Mouse (Mus musculus) myocyte (in vitro differentiated cells): ENCODE measurements at regions not wholly inside any gene's neighbourhood (a gene's known extent, or its start where the extent isn't known, plus 50 kb on each side); places are given as distances from the start of the nearest gene placed in this dataset.

Experiments used
- POLR2A ChIP-seq: IDR thresholded peaks from one replicate; pipeline ENCODE4 v1.6.1; 2011; ENCODE audit warnings: low read depth, mild to moderate bottlenecking, control low read depth, moderate library complexity; ENCODE audit not compliant: insufficient read length
- USF1 ChIP-seq: IDR thresholded peaks from one replicate; pipeline ENCODE4 v1.6.1; 2011; ENCODE audit warnings: low read depth, mild to moderate bottlenecking, control low read depth, moderate library complexity

GRCm38 (mm10) chr13:72063278-72063761 is 99.8 kb upstream of the Irx1 start:
- TF ChIP-seq POLR2A (no peak), USF1 (no peak)
